Comparison of ENCODE assay signal across 20 mouse cellular contexts in genomic region chr16:8678035-8678434, GRCm38 (mm10). TPM values are rescaled to one million over a fixed set of nuclear protein-coding genes. Genes with fewer than 3 reads are reported as not detected.
DNase-seq lines count a peak whose midpoint lies in the region; ATAC-seq and TF ChIP-seq lines count a peak whose summit lies in the region.
"Had no signal": no experiment of that assay in that cellular context is flagged by ENCODE, and none has a peak within 500 bp of the region (broad histone marks: within the 10 kb centered on the region; RNA-seq: fewer than 3 reads in every experiment).

No protein-coding gene starts in this region.

- H3K4me3 ChIP-seq in intestine, postnatal 0 days (ENCODE audit: low read depth, low read length): no peak overlapping the region
- no peak overlapping the region for H3K4me3 ChIP-seq in intestine, embryonic 16.5 days (ENCODE audit: low read length)
- H3K4me3 ChIP-seq: heart, embryonic 12.5 days; neural tube, embryonic 12.5 days had no signal

- ATAC-seq in megakaryocyte progenitor cell, adult 5-6 weeks (replicated peaks; ENCODE audit: poor library complexity): peak; percentile 29
- no peak for ATAC-seq in intestine, postnatal 0 days
- no peak for ATAC-seq in intestine, embryonic 16.5 days
- ATAC-seq: midbrain, embryonic 16.5 days had no signal

- 46% methylated on average over 5 of the region's 5 CpGs for WGBS in intestine, postnatal 0 days
- WGBS in intestine, embryonic 16.5 days: 57% methylated on average over 5 of the region's 5 CpGs

- H3K36me3 ChIP-seq in intestine, postnatal 0 days (ENCODE audit: control insufficient read depth, insufficient read depth): no peaks in the 10 kb centered on the region
- H3K36me3 ChIP-seq in intestine, embryonic 16.5 days (ENCODE audit: control insufficient read depth, insufficient read depth, low read length): no peaks in the 10 kb centered on the region
- H3K36me3 ChIP-seq: heart, embryonic 12.5 days; neural tube, embryonic 12.5 days had no signal

- H3K4me2 ChIP-seq in intestine, postnatal 0 days (replicated peaks; ENCODE audit: low read depth): no peak overlapping the region
- no peak overlapping the region for H3K4me2 ChIP-seq in intestine, embryonic 16.5 days (ENCODE audit: low read depth, low read length)
- H3K4me2 ChIP-seq: heart, embryonic 12.5 days; neural tube, embryonic 12.5 days had no signal

- no peaks in the 10 kb centered on the region for H3K9me3 ChIP-seq in intestine, postnatal 0 days (ENCODE audit: control insufficient read depth)
- no peaks in the 10 kb centered on the region for H3K9me3 ChIP-seq in intestine, embryonic 16.5 days (ENCODE audit: control insufficient read depth, low read length)
- H3K9me3 ChIP-seq: heart, embryonic 12.5 days; neural tube, embryonic 12.5 days had no signal

- no peak overlapping the region for H3K9ac ChIP-seq in intestine, postnatal 0 days (ENCODE audit: low read depth, low read length)
- H3K9ac ChIP-seq in intestine, embryonic 16.5 days (ENCODE audit: low read depth, low read length): no peak overlapping the region
- H3K9ac ChIP-seq: heart, embryonic 12.5 days; neural tube, embryonic 12.5 days had no signal

- TF ChIP-seq CTCF in intestine, postnatal 0 days (IDR thresholded peaks at IDR 0.05; ENCODE audit: low read depth): no peak

- no peaks in the 10 kb centered on the region for H3K4me1 ChIP-seq in intestine, postnatal 0 days (replicated peaks; ENCODE audit: control insufficient read depth, insufficient read depth, low read length)
- 0 out of 2 replicates have a peak, but pooled peaks cover 2% of the 10 kb centered on the region for H3K4me1 ChIP-seq in intestine, embryonic 16.5 days (ENCODE audit: control insufficient read depth, insufficient read depth, low read length)
- H3K4me1 ChIP-seq: neural tube, embryonic 12.5 days had no signal

- no peak overlapping the region for H3K27ac ChIP-seq in intestine, postnatal 0 days (ENCODE audit: low read depth, low read length)
- H3K27ac ChIP-seq in intestine, embryonic 16.5 days (ENCODE audit: low read length): no peak overlapping the region
- H3K27ac ChIP-seq: neural tube, embryonic 12.5 days had no signal

- H3K27me3 ChIP-seq in intestine, postnatal 0 days (replicated peaks; ENCODE audit: control insufficient read depth, insufficient read depth, low read length): no peaks in the 10 kb centered on the region
- no peaks in the 10 kb centered on the region for H3K27me3 ChIP-seq in intestine, embryonic 16.5 days (replicated peaks; ENCODE audit: control insufficient read depth, insufficient read depth, low read length)
- H3K27me3 ChIP-seq: heart, embryonic 12.5 days had no signal

- peak; percentile 70 for DNase-seq in adrenal gland, postnatal 14 days
- no peak for DNase-seq in adrenal gland, postnatal 4 days (ENCODE audit: low spot score in 2 of 2)
- DNase-seq in spleen, adult 12 weeks (ENCODE audit: low spot score): peak; percentile 65
- no peak for DNase-seq in spleen, adult 18-20 months
- no peak for DNase-seq in layer of hippocampus, postnatal 14 days (ENCODE audit: low spot score in 2 of 2)
- DNase-seq: cerebellum, postnatal 36 days; gastrocnemius, postnatal 36 days; left cerebral cortex, postnatal 4 days; retina, postnatal 1 day had no signal

RNA-seq across cellular contexts. Expression of gene Gm5767, which starts 2.5 kb away (rescaled TPM):
- not detected in 2 replicates for total RNA-seq in adrenal gland, postnatal 14 days (2021)
- total RNA-seq in adrenal gland, postnatal 4 days (2021): not detected
- not detected in 2 replicates for total RNA-seq in megakaryocyte progenitor cell, adult 5-6 weeks (2015)
- total RNA-seq in megakaryocyte progenitor cell, adult 5-6 weeks (2017): not detected in 2 replicates
- not detected for total RNA-seq in layer of hippocampus, postnatal 14 days (2021)
- 0.22 TPM in 1 of 2 replicates, not detected in the other for polyA plus RNA-seq in intestine, postnatal 0 days (2015; fragmentation: Nextera tagmentation; extraction: Ambion mirVana)
- polyA plus RNA-seq in intestine, embryonic 16.5 days (2015; fragmentation: Nextera tagmentation; extraction: Ambion mirVana): not detected in 2 replicates
- total RNA-seq: gastrocnemius, postnatal 36 days; hematopoietic stem cell, adult 5-6 weeks; left cerebral cortex, postnatal 4 days had no signal
- polyA plus RNA-seq: heart, embryonic 12.5 days; intestine, embryonic 14.5 days; lung, embryonic 16.5 days; midbrain, embryonic 16.5 days; neural tube, embryonic 12.5 days; stomach, embryonic 14.5 days; urinary bladder, adult 2 months had no signal

RNA-seq across cellular contexts. Expression of gene Carhsp1, which starts 6.1 kb away (rescaled TPM):
- total RNA-seq in adrenal gland, postnatal 14 days (2021): 74.9 and 85.9 TPM in 2 replicates
- 10 to 100 TPM; 78.2 to 81.1 TPM for total RNA-seq in adrenal gland, postnatal 4 days (2021)
- total RNA-seq in megakaryocyte progenitor cell, adult 5-6 weeks (2015): 4.5 and 5.8 TPM in 2 replicates
- total RNA-seq in megakaryocyte progenitor cell, adult 5-6 weeks (2017): 6.0 and 7.9 TPM in 2 replicates
- 10 to 100 TPM; 23.2 to 23.8 TPM for total RNA-seq in layer of hippocampus, postnatal 14 days (2021)
- polyA plus RNA-seq in intestine, postnatal 0 days (2015; fragmentation: Nextera tagmentation; extraction: Ambion mirVana): 40.1 and 43.9 TPM in 2 replicates
- 85.0 and 89.4 TPM in 2 replicates for polyA plus RNA-seq in intestine, embryonic 16.5 days (2015; fragmentation: Nextera tagmentation; extraction: Ambion mirVana)

RNA-seq across cellular contexts. Expression of gene Tmem186, which starts 40.5 kb away (rescaled TPM):
- total RNA-seq in adrenal gland, postnatal 14 days (2021): 22.9 and 23.8 TPM in 2 replicates
- 10 to 100 TPM; 18.2 to 20.8 TPM for total RNA-seq in adrenal gland, postnatal 4 days (2021)
- 6.7 and 8.0 TPM in 2 replicates for total RNA-seq in megakaryocyte progenitor cell, adult 5-6 weeks (2015)
- 13.5 and 17.0 TPM in 2 replicates for total RNA-seq in megakaryocyte progenitor cell, adult 5-6 weeks (2017)
- total RNA-seq in layer of hippocampus, postnatal 14 days (2021): 10 to 100 TPM; 10.6 to 11.5 TPM
- polyA plus RNA-seq in intestine, postnatal 0 days (2015; fragmentation: Nextera tagmentation; extraction: Ambion mirVana): 9.1 and 9.8 TPM in 2 replicates
- 23.9 and 24.2 TPM in 2 replicates for polyA plus RNA-seq in intestine, embryonic 16.5 days (2015; fragmentation: Nextera tagmentation; extraction: Ambion mirVana)

RNA-seq across cellular contexts. Expression of gene Pmm2, which starts 40.6 kb away (rescaled TPM):
- total RNA-seq in adrenal gland, postnatal 14 days (2021): 74.6 and 75.4 TPM in 2 replicates
- total RNA-seq in adrenal gland, postnatal 4 days (2021): 10 to 100 TPM; 78.2 to 82.1 TPM
- total RNA-seq in megakaryocyte progenitor cell, adult 5-6 weeks (2015): 42.9 and 46.5 TPM in 2 replicates
- 49.1 and 50.9 TPM in 2 replicates for total RNA-seq in megakaryocyte progenitor cell, adult 5-6 weeks (2017)
- 10 to 100 TPM; 31.9 to 34.5 TPM for total RNA-seq in layer of hippocampus, postnatal 14 days (2021)
- 116 and 120 TPM in 2 replicates for polyA plus RNA-seq in intestine, postnatal 0 days (2015; fragmentation: Nextera tagmentation; extraction: Ambion mirVana)
- 126 and 128 TPM in 2 replicates for polyA plus RNA-seq in intestine, embryonic 16.5 days (2015; fragmentation: Nextera tagmentation; extraction: Ambion mirVana)

Comparison
In these comparisons a context has a peak if more than half of its experiments do, and no peak if none do; other contexts are left out.
1. DNase-seq: peak in adrenal gland, postnatal 14 days (single experiment) and spleen, adult 12 weeks (single experiment); none in adrenal gland, postnatal 4 days (0 of 2), spleen, adult 18-20 months (0 of 2) and layer of hippocampus, postnatal 14 days (0 of 2).